Mouse (Mus musculus) intestine, postnatal 0 days (tissue): Measurements from ENCODE around the gene Alkbh6. TPM values are rescaled to one million over a fixed set of nuclear protein-coding genes. Genes with fewer than 3 reads are reported as not detected.

Experiments
- ATAC-seq: fragments of 200-750 bp; cut with Nextera tagmentation; 2 replicates; pipeline ENCODE4 v1.8.0; 2017; ENCODE audit warnings: mild to moderate bottlenecking, moderate TSS enrichment, moderate library complexity
- H3K27ac ChIP-seq: fragments of 300-500 bp; sonication (generic); 2 replicates; pipeline ENCODE4 v1.5.1; 2014; ENCODE audit warnings: mild to moderate bottlenecking, low read depth, low read length, moderate library complexity
- H3K27me3 ChIP-seq: fragments of 300-500 bp; sonication (generic); replicated peaks from 2 replicates; pipeline ENCODE4 v1.6.1; 2014; ENCODE audit warnings: low read length, mixed read lengths; ENCODE audit not compliant: control insufficient read depth, insufficient read depth
- H3K36me3 ChIP-seq: fragments of 300-500 bp; sonication (generic); 2 replicates; pipeline ENCODE4 v1.6.1; 2014; ENCODE audit warnings: mild to moderate bottlenecking, moderate library complexity; ENCODE audit not compliant: control insufficient read depth, insufficient read depth
- H3K4me1 ChIP-seq: fragments of 300-500 bp; sonication (generic); replicated peaks from 2 replicates; pipeline ENCODE4 v1.6.1; 2014; ENCODE audit warnings: antibody characterized with exemption, low read length, mixed read lengths; ENCODE audit not compliant: control insufficient read depth, insufficient read depth
- H3K4me2 ChIP-seq: fragments of 300-500 bp; sonication (generic); replicated peaks from 2 replicates; pipeline ENCODE4 v1.6.1; 2014; ENCODE audit warnings: low read depth, mild to moderate bottlenecking, moderate library complexity
- H3K4me3 ChIP-seq: fragments of 300-500 bp; sonication (generic); 2 replicates; pipeline ENCODE4 v1.5.1; 2014; ENCODE audit warnings: low read depth, low read length
- H3K9ac ChIP-seq: fragments of 300-500 bp; sonication (generic); 2 replicates; pipeline ENCODE4 v1.6.1; 2014; ENCODE audit warnings: mild to moderate bottlenecking, low read depth, low read length
- H3K9me3 ChIP-seq: fragments of 300-500 bp; sonication (generic); 2 replicates; pipeline ENCODE4 v1.6.1; 2016; ENCODE audit warnings: mixed run types; ENCODE audit not compliant: control insufficient read depth
- CTCF ChIP-seq: sonication (generic); IDR thresholded peaks from 2 replicates; pipeline ENCODE4 v1.5.1; 2016; ENCODE audit warnings: low read depth, mild to moderate bottlenecking, control low read depth, antibody characterized with exemption, moderate library complexity
- WGBS: fragments of 180-500 bp; shearing (Covaris S2); extraction: QIAGEN DNeasy Blood & Tissue Kit; methylation state at CpG from one replicate; pipeline ENCODE4 v1.1.7; 2014; 5-methylcytosine and 5-hydroxymethylcytosine counted together
- polyA plus RNA-seq: library from polyadenylated mRNA; unstranded; fragments of >200 nt; fragmentation: Nextera tagmentation; extraction: Ambion mirVana; gene quantifications from 2 replicates; pipeline ENCODE4 v1.2.1, GENCODE M21; 2015

Alkbh6 gene
- polyA plus RNA-seq, 1 experiment from 2014 or later: 58.2 TPM

- H3K9ac ChIP-seq: no peak overlapping the region
- no peak for TF ChIP-seq CTCF
- ATAC-seq: no peak
- H3K4me3 ChIP-seq: no peak overlapping the region
- 56% methylated on average over 10 of the region's 10 CpGs for WGBS
- peaks cover 11% of the 10 kb centered on the region; the same call in 1 of the 2 replicates for H3K27me3 ChIP-seq
- H3K4me2 ChIP-seq: no peak overlapping the region
- no peaks in the 10 kb centered on the region for H3K36me3 ChIP-seq
- no peaks in the 10 kb centered on the region for H3K9me3 ChIP-seq
- H3K4me1 ChIP-seq: no peaks in the 10 kb centered on the region
- H3K27ac ChIP-seq: no peak overlapping the region
Observed at GRCm38 (mm10) chr7:30328379-30328778, 19.9 kb downstream of the Alkbh6 start.

- TF ChIP-seq CTCF: peak; percentile 87
- 9% methylated on average over 13 of the region's 13 CpGs for WGBS
- H3K36me3 ChIP-seq: no peaks in the 10 kb centered on the region
- H3K27ac ChIP-seq: no peak overlapping the region
- H3K27me3 ChIP-seq: peaks cover 18% of the 10 kb centered on the region; the same call in 1 of the 2 replicates
- peaks cover 4% of the 10 kb centered on the region; the same call in 1 of the 2 replicates for H3K4me1 ChIP-seq
- ATAC-seq: peak; percentile 67
- H3K9ac ChIP-seq: no peak overlapping the region
- no peaks in the 10 kb centered on the region for H3K9me3 ChIP-seq
- no peak overlapping the region; the same call in 1 of the 2 replicates for H3K4me2 ChIP-seq
- no peak overlapping the region for H3K4me3 ChIP-seq
Observed at GRCm38 (mm10) chr7:30331887-30332286, 23.4 kb downstream of the Alkbh6 start.

GRCm38 (mm10) chr7:30332622-30333259, 24.2 kb downstream of the Alkbh6 start:
- 65% methylated on average over 18 of the region's 18 CpGs for WGBS
- Histone ChIP-seq H3K4me1 (peaks cover 4% of the 10 kb centered on the region; the same call in 1 of the 2 replicates), H3K9ac (no peak overlapping the region)

GRCm38 (mm10) chr7:30333436-30333835, 24.9 kb downstream of the Alkbh6 start:
- Histone ChIP-seq H3K9ac (no peak overlapping the region), H3K4me1 (peaks cover 4% of the 10 kb centered on the region; the same call in 1 of the 2 replicates), H3K36me3 (no peaks in the 10 kb centered on the region), H3K9me3 (no peaks in the 10 kb centered on the region), H3K4me3 (no peak overlapping the region), H3K27ac (no peak overlapping the region), H3K27me3 (peaks cover 18% of the 10 kb centered on the region; the same call in 1 of the 2 replicates), H3K4me2 (peak overlapping the region; percentile 6; the same call in 1 of the 2 replicates)
- peak; percentile 69 for ATAC-seq
- TF ChIP-seq CTCF: no peak
- 17% methylated on average over 4 of the region's 4 CpGs for WGBS

More at GRCm38 (mm10) chr7:30332622-30333259, 24.2 kb downstream of the Alkbh6 start:
- no peak for ATAC-seq
- no peak for TF ChIP-seq CTCF
- no peak overlapping the region for H3K4me3 ChIP-seq
- no peak overlapping the region for H3K4me2 ChIP-seq
- H3K36me3 ChIP-seq: no peaks in the 10 kb centered on the region
- H3K27me3 ChIP-seq: peaks cover 18% of the 10 kb centered on the region; the same call in 1 of the 2 replicates
- H3K27ac ChIP-seq: no peak overlapping the region
- H3K9me3 ChIP-seq: no peaks in the 10 kb centered on the region

GRCm38 (mm10) chr7:30334563-30334962, 26.0 kb downstream of the Alkbh6 start:
- H3K36me3 ChIP-seq: no peaks in the 10 kb centered on the region
- H3K27me3 ChIP-seq: peaks cover 18% of the 10 kb centered on the region; the same call in 1 of the 2 replicates
- H3K9me3 ChIP-seq: no peaks in the 10 kb centered on the region
- 67% methylated on average over 5 of the region's 5 CpGs for WGBS
- H3K4me2 ChIP-seq: no peak overlapping the region
- H3K4me1 ChIP-seq: peaks cover 4% of the 10 kb centered on the region; the same call in 1 of the 2 replicates
- no peak overlapping the region for H3K27ac ChIP-seq
- no peak overlapping the region for H3K9ac ChIP-seq
- H3K4me3 ChIP-seq: no peak overlapping the region
- ATAC-seq: no peak
- no peak for TF ChIP-seq CTCF

- whole genome bisulfite sequencing: 79% methylated on average over 6 of the region's 6 CpGs
- no peaks in the 10 kb centered on the region for H3K9me3 ChIP-seq
- H3K4me3 ChIP-seq: no peak overlapping the region
- no peak overlapping the region for H3K27ac ChIP-seq
- no peak overlapping the region for H3K9ac ChIP-seq
- H3K4me1 ChIP-seq: peaks cover 4% of the 10 kb centered on the region; the same call in 1 of the 2 replicates
- H3K36me3 ChIP-seq: no peaks in the 10 kb centered on the region
- ATAC-seq: no peak
- H3K27me3 ChIP-seq: peaks cover 16% of the 10 kb centered on the region; the same call in 1 of the 2 replicates
- no peak overlapping the region for H3K4me2 ChIP-seq
- TF ChIP-seq CTCF: no peak
Observed at GRCm38 (mm10) chr7:30335688-30336087, 27.2 kb downstream of the Alkbh6 start.
